ENCODE assay signal across 8 mouse cellular contexts in the genomic region with DNA sequence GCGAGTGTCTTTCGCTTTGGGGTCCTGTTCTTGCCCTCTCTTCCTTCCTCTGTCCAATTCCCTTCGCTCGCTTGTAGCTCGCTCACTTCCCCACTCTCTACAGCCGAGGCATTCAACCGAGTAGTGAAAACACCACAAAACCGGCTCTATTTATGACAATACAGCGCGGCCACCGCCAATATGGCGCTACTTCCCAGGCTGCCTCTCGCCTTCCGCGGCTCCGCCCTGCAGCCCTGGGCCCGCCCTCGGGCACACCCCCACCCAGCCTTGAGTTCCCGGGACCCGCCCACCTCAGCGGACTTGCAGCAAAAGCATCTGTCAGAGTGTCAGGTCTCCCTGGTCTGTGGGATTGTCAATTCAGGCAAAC. TPM values are rescaled to one million over a fixed set of nuclear protein-coding genes. Genes with fewer than 3 reads are reported as not detected.
DNase-seq lines count a peak whose midpoint lies in the region; ATAC-seq lines count a peak whose summit lies in the region.

A gene (minus strand): TSS at position 194 of the 367 bp plus-strand sequence.

- H3K4me2 ChIP-seq in hindbrain, embryonic 15.5 days = peak within 1 kb of the TSS; percentile 67

- peak; percentile 93 for DNase-seq in T-cell, adult 2 months (ENCODE audit: low spot score)
- DNase-seq in cerebellum, postnatal 36 days = peak; percentile 86 to 89
- DNase-seq in frontal cortex, postnatal 36 days (ENCODE audit: low spot score in 2 of 2) = peak; percentile 91 to 93
- DNase-seq in left cerebral cortex, adult 11 months (ENCODE audit: low spot score) = peak; percentile 86
- DNase-seq in lung, postnatal 4 days = peak; percentile 93 to 94
- DNase-seq in retina, postnatal 7 days (ENCODE audit: low read depth, low spot score) = peak; percentile 79
- peak; percentile 76 for DNase-seq in urinary bladder, adult 2 months (ENCODE audit: low spot score)

- peak within 1 kb of the TSS; percentile 84 for H3K4me3 ChIP-seq in hindbrain, embryonic 15.5 days

- H3K27ac ChIP-seq in hindbrain, embryonic 15.5 days (replicated peaks) = peak within 1 kb of the TSS; percentile 94

- no peaks in the 10 kb centered on the region for H3K27me3 ChIP-seq in hindbrain, embryonic 15.5 days

- H3K9ac ChIP-seq in hindbrain, embryonic 15.5 days = peak within 1 kb of the TSS; percentile 90

- H3K4me1 ChIP-seq in hindbrain, embryonic 15.5 days (replicated peaks) = peaks cover 12% of the 10 kb centered on the region

- H3K36me3 ChIP-seq in hindbrain, embryonic 15.5 days = 0 out of 2 replicates have a peak, but pooled peaks cover 6% of the 10 kb centered on the region

- ATAC-seq in hindbrain, embryonic 15.5 days (ENCODE audit: low FRiP score, low read depth) = peak; percentile 100

- WGBS in hindbrain, embryonic 15.5 days = under 1% methylated on average over 21 of the region's 21 CpGs

- no peaks in the 10 kb centered on the region for H3K9me3 ChIP-seq in hindbrain, embryonic 15.5 days

RNA-seq across cellular contexts. Expression of the gene that starts here (rescaled TPM):
- 18.2 and 18.6 TPM in 2 replicates for polyA plus RNA-seq in hindbrain, embryonic 15.5 days (2015; fragmentation: Nextera tagmentation; extraction: Ambion mirVana)
- 8.0 and 8.3 TPM in 2 replicates for polyA plus RNA-seq in urinary bladder, adult 2 months (2012; rRNA removed)

Comparison
In these comparisons a context has a peak if more than half of its experiments do, and no peak if none do; other contexts are left out.
1. Peak in every context shown above with its lines: DNase-seq, ATAC-seq, H3K4me3 ChIP-seq and H3K27ac ChIP-seq.